Mouse (Mus musculus) G1E (cell line): ENCODE data around the gene Cdkal1.

Experiments
- CTCF ChIP-seq: IDR thresholded peaks from 2 replicates; pipeline ENCODE4 v1.5.1; 2012; ENCODE audit warnings: low read depth, low read length, inconsistent platforms, mixed read lengths
- GATA1 ChIP-seq: IDR thresholded peaks from 2 replicates; pipeline ENCODE4 v1.6.1; 2012; ENCODE audit warnings: borderline replicate concordance, low read length, inconsistent platforms, mixed read lengths
- GATA2 ChIP-seq: IDR thresholded peaks from 2 replicates; pipeline ENCODE4 v1.6.1; 2012; ENCODE audit warnings: low read depth, low read length, inconsistent platforms, borderline replicate concordance
- POLR2AphosphoS5 ChIP-seq: IDR thresholded peaks from 2 replicates; pipeline ENCODE4 v1.6.1; 2012; ENCODE audit warnings: low read depth, low read length, inconsistent platforms; ENCODE audit not compliant: insufficient replicate concordance

DNA sequence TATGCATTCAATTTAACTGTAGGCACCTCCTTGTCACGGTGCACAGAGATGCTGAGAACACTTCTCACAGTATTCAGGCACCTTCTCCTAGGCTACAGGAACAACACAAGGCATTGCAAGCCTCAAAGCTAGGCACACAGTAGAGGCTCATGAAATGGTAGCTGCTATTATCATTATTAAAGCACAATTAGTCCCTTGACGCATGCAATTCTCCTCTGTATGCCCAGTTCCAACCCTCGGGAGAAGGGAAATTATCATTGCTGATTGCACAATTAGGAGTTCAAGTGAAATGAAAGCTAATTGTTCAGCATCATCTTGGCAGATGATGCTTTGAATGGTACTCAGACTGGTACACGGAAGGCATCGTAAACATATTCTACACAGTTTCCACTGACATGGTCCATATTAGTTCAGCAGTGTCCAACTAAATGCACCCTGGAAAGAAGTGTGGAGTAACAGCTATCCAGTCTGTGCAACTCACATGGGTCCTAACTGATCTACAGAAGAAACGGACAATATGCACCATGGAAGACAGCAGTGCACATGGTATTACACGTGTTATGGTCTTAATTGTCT is 506.0 kb downstream of the Cdkal1 start:
- no peak for TF ChIP-seq CTCF
- TF ChIP-seq GATA2, result no peak
- no peak for TF ChIP-seq POLR2AphosphoS5
- TF ChIP-seq GATA1, result no peak
